Mouse (Mus musculus) cortical plate, adult 2 months (tissue): ENCODE results near the gene Fam207a.

Experiments used
- CTCF ChIP-seq: fragments of 200-500 bp; IDR thresholded peaks from 2 replicates; pipeline ENCODE4 v1.5.1; 2011; ENCODE audit warnings: mild to moderate bottlenecking, control low read depth, low read length; ENCODE audit not compliant: insufficient read depth; ENCODE audit errors: extremely low read depth
- POLR2A ChIP-seq: fragments of 200-500 bp; IDR thresholded peaks from 2 replicates; pipeline ENCODE4 v1.6.1; 2011; ENCODE audit warnings: mild to moderate bottlenecking, low read length, control low read depth; ENCODE audit not compliant: insufficient read depth; ENCODE audit errors: extremely low read depth

- TF ChIP-seq POLR2A (no peak), CTCF (no peak)
These were observed 5.2 kb downstream of the Fam207a start for GRCm38 (mm10) chr10:77510225-77510982.
